Mouse (Mus musculus) left cerebral cortex, postnatal 25 days (tissue): ENCODE data around the gene Hsd17b3. TPM values are rescaled to one million over a fixed set of nuclear protein-coding genes. Genes with fewer than 3 reads are reported as not detected.
A peak's percentile ranks its signal among the peaks of the same experiment; 100 is the strongest.

Experiments
- DNase-seq, 2 experiments: peaks; one replicate each; pipeline ENCODE4 v3.0.0; 2022; ENCODE audit warnings: low spot score in 2 of 2, mixed read lengths in 1 of 2
- intact Hi-C: fragments of 180-260 bp; cut with DNase I; formaldehyde crosslinking; loops from one replicate; pipeline ENCODE4 v1.15.1; 2025
- total RNA-seq, 2 experiments: library from RNA; stranded (reverse); gene quantifications; 2 replicates each; pipeline ENCODE4 v1.2.3; 2021

Hsd17b3 gene
- total RNA-seq, 2 experiments from 2014 or later: not detected

GRCm38 (mm10) chr13:64033921-64034320 is 55.1 kb downstream of the Hsd17b3 start:
- no peak for DNase-seq
- intact Hi-C loops: loop anchor here (10.0 kb wide), 1 partner anchor 669 kb away; no protein-coding TSS in a partner anchor

GRCm38 (mm10) chr13:64033181-64033580 is 55.8 kb downstream of the Hsd17b3 start:
- intact Hi-C loops: loop anchor here (10.0 kb wide), 1 partner anchor 668 kb away; no protein-coding TSS in a partner anchor

GRCm38 (mm10) chr13:64031254-64031653 is 57.8 kb downstream of the Hsd17b3 start:
- intact Hi-C loops: loop anchor here (10.0 kb wide), 1 partner anchor 666 kb away; no protein-coding TSS in a partner anchor
- no peak for DNase-seq

More at GRCm38 (mm10) chr13:64033181-64033580, 55.8 kb downstream of the Hsd17b3 start:
- DNase-seq: no peak

- DNase-seq: no peak
- intact Hi-C loops: loop anchor here (10.0 kb wide), 1 partner anchor 666 kb away; no protein-coding TSS in a partner anchor
These were observed 58.2 kb downstream of the Hsd17b3 start for GRCm38 (mm10) chr13:64030792-64031191.

- no peak for DNase-seq
- intact Hi-C loops: loop anchor here (5.0 kb wide), 1 partner anchor 458 kb away; no protein-coding TSS in a partner anchor
These were observed 64.2 kb downstream of the Hsd17b3 start for GRCm38 (mm10) chr13:64024803-64025202.

GRCm38 (mm10) chr13:64022786-64023468 is 66.1 kb downstream of the Hsd17b3 start:
- intact Hi-C loops: loop anchor here (5.0 kb wide), 1 partner anchor 456 kb away; no protein-coding TSS in a partner anchor
- peak in 1 of 2 experiments; percentile 69 for DNase-seq

- peak; percentile 56 to 90 for DNase-seq
These were observed 68.1 kb downstream of the Hsd17b3 start for GRCm38 (mm10) chr13:64020902-64021311.

GRCm38 (mm10) chr13:64018586-64019141 is 70.4 kb downstream of the Hsd17b3 start:
- peak in 1 of 2 experiments; percentile 43 for DNase-seq
- intact Hi-C loops: no loop called here

More at GRCm38 (mm10) chr13:64020902-64021311, 68.1 kb downstream of the Hsd17b3 start:
- intact Hi-C loops: loop anchor here (5.0 kb wide), 1 partner anchor 454 kb away; no protein-coding TSS in a partner anchor

GRCm38 (mm10) chr13:64016048-64016447 is 73.0 kb downstream of the Hsd17b3 start:
- DNase-seq: peak in 1 of 2 experiments; percentile 24

GRCm38 (mm10) chr13:64011157-64011556 is 77.9 kb downstream of the Hsd17b3 start:
- intact Hi-C loops: no loop called here
- DNase-seq: no peak

More at GRCm38 (mm10) chr13:64016048-64016447, 73.0 kb downstream of the Hsd17b3 start:
- intact Hi-C loops: no loop called here

Other genes starting within 250 kb of the Hsd17b3 start
- gene Slc35d2, start 40.1 kb upstream of the Hsd17b3 start, total RNA-seq: under 1 TPM; 0.34 to 0.78 TPM
- 10 to 100 TPM; 21.0 to 25.3 TPM for gene Zfp367, start 64.0 kb upstream of the Hsd17b3 start, total RNA-seq
- gene Habp4, start 72.6 kb upstream of the Hsd17b3 start, total RNA-seq: 100 to 1,000 TPM; 185 to 191 TPM
- 10 to 100 TPM in 1 of 2 experiments, 1 to 10 TPM in 1; 9.8 to 10.3 TPM for gene Cdc14b, start 186.1 kb upstream of the Hsd17b3 start, total RNA-seq
- 10 to 100 TPM; 16.8 to 19.2 TPM for gene Aaed1, start 223.5 kb upstream of the Hsd17b3 start, total RNA-seq